Mouse (Mus musculus): ENCODE data around the gene Tspan10.

Gene Tspan10

DNA sequence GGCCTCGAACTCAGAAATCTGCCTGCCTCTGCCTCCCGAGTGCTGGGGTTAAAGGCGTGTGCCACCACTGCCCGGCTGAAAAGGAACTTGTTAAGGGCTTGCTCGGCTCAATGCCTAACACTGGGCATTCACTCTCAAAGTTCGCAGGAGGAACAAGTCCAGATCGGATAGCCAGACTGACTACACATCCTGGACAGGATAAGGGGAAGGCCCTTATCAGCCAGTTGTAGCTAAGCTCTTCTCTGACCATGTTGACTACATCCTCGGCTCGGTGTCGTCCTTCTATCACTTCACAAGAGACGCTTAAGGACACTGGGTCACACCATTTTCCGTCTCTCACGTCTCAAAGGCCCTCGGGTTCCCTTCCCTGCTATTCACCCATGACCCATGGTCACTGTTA, 14.9 kb downstream of the Tspan10 start:
- no peak for DNase-seq

DNA sequence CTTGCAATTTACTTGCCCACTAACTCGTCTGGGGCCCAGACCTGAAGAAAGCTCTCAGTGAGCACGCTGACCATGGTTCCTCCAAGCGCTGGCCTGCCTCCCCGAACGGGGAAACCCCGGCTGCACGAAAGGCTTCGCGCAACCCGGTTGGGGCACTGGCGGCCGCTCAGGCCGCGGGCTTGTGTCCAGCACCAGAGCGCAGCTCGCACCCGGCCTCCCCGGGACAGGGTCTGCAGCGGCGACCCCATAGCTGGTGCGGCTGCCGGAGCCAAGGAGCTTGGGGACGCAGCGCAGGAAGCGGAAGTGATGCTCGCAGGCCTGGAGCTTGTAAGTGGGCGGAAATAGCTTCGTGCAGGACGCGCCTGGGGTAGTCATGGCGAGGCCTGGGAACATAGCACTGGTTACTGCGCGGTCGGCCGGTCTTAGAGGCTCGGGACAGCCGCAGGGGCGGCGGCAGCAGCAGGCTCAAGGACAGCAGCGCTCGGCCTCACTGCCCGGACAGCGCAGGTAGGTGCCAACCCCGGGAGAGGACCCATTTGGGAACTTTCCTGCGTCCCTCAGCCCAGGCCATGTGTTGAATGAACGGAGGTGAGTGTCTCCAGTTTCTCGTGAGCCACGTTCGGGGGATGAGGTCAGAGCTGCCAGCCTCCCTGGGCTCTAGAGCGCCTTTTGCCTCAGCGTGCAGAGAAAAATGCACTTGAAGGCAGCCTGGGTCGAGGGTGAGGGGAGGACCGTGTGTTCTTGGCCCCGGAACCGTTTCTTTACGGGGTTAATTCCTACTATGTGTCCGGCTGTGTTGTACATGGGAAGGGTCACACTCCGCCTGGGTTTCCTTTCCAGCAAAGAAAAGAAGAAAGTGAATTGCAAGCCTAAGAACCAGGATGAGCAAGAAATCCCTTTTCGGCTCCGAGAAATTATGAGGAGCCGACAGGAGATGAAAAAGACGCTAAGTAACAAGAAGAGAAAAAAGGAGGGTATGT, 15.6 kb downstream of the Tspan10 start, which contains the start of the genes Oxld1 and Ccdc137:
Gene Oxld1, minus strand, starts transcription at position 297 of the 980 bp plus-strand sequence.
Gene Ccdc137, plus strand, starts transcription at position 344 of the 980 bp plus-strand sequence.
- DNase-seq = peak; percentile 76

DNA sequence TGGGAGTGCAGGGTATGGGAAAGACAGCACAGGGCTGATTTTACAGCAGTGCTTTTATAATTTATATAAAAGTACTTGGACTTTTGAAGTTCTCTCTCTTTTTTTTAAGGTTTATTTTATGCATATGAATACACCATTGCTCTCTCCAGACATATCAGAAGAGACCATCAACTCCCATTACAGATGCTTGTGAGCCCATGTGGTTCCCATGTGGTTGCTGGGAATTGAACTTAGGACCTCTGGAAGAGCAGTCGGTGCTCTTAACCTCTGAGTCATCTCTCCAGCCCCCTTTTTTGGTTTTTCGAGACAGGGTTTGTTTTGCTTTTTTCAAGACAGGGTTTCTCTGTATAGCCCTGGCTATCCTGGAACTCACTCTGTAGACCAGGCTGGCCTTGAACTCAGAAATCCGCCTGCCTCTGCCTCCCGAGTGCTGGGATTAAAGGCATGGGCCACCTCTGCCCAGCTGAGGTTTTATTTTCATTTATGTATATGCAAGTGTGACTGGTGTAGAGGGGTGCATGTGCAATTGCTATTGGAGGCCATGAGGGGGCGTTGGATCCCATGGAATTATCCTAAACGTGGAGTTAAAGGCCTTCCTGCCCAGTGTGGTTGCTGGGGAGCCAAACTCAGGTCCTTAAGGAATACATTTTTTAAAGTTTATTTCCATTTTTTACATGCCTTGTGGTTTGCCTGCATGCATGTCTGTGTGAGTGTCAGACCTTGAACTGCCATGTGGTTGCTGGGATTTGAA, 16.6 kb downstream of the Tspan10 start:
- DNase-seq = no peak

DNA sequence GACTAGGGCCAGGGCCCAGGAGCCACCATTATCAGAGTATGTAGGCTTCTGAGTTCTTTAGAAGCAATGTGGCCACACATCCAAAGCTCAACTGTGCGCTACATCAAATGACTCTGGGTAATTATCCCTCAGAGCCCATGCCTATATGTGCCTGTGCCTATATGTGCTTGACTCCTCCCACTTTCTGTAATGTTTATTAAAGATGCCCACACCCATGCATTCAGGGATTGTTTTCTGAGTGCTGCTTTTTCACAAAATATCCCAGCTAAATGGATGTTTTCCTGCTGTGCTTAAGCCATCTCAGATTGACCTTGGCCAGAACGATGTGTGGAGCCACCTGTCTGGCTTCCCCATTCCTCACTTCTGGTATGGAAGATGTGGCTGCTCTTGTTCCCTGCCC, 21.1 kb downstream of the Tspan10 start:
- no peak for DNase-seq

DNA sequence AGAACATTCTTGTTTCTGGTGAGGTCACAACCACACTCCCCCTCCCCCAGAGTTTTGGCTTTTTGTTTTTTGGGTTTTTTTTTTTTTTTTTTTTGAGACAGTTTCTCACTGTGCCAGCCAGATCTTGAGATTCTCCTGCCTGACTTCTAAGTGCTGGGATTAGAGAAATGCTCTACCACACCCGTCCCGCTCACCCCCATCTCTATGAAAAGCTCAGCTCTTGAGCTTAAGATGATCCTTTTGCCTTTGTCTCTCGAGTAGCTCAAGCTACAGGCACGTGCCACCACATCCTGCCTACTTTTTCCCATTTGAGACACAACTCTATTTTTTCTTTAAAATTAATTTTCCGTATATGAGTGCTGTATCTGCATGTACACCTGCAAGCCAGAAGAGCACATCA, 21.9 kb downstream of the Tspan10 start:
- DNase-seq = no peak

DNA sequence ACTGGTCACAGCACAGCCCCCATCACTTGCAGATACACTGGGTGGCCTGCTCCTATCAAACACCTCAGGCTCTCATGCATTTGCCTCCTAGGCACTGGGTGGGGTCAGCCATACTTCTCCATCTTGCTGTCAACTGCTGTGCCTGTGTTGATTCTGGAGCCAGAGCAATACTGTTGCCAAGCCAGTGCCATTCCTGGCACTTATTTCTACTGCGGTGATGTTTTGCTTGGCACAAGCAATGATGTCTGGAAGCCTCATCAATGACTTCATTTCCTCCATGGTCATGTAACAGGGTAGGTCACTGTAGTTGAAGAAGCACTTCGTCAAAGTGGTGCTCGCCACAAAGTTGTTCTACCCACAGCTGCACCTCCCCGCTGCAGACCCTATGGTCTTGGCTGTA, 23.1 kb downstream of the Tspan10 start:
- no peak for DNase-seq

DNA sequence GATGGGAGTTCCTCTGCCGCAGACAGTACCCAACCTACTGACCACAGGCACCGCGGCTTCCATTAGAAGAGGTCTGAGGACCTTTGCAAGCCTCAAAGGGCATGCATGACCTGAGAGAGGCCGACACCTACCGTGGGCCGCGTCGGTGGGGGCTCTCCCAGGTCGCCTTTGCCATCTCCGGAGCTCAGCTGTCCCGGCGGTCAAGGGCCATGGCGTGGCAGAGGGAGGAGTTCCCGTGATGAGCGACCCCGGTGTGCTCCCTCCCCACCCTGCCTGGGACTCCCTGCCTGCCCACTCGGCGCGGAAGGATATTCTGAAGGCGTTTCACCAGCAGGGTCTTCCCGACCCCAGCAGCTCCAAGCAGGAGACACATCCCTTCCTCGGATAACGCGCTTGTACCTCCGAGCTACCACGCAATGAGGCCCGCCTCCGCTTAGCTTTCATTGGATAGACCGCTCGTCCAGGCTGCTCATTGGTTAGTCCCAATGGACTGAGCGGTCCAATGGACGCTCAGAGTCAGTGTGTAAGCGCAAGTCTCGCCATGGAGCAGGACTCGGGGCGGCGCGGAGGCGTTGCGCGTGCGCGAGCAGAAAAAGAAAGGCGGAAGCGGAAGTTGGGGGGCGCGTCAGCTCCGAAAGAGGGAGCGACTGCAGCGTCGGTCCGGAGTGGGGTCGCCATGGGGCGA, 24.7 kb downstream of the Tspan10 start, which contains the start of gene Arl16:
Gene Arl16, minus strand, starts transcription at position 557 of the 685 bp plus-strand sequence.
- peak; percentile 94 for DNase-seq

DNA sequence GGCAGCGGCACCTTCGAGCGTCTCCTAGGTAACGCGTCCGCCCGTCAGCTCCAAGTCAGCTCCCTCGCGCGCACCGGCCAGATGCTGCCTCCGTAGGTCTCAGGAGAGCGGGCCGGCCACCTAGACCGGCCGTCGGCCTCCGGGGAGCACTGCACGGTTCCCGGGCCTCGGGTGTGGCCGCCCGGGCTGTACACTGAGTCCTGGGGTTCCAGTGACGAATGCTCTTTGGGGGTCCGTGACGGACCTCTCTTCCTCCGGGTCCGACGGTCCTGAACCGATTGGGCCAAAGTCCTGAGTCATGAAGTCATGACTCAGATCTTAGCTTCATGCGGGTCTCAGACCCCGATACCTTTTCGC, 25.3 kb downstream of the Tspan10 start:
- DNase-seq = no peak

DNA sequence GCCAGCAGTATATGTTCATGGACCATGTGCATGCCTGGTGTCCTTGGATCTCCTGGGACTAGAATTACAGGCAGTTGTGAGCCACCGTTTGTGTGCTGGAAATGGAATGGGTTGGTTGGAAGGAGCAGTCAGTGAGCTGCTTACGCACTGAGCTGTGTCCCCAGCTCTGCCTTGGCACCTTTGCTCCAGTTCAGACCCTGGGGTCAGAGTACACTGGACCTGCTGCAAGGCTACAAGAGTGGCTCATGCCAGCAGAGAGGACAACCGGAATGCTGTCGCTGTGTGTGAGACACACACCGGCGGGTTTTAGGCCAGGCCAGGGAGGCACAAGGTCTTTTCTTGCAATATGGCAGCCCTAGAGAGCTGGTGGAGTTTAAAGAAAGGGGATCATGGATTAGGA, 29.6 kb downstream of the Tspan10 start:
- DNase-seq = peak; percentile 83

DNA sequence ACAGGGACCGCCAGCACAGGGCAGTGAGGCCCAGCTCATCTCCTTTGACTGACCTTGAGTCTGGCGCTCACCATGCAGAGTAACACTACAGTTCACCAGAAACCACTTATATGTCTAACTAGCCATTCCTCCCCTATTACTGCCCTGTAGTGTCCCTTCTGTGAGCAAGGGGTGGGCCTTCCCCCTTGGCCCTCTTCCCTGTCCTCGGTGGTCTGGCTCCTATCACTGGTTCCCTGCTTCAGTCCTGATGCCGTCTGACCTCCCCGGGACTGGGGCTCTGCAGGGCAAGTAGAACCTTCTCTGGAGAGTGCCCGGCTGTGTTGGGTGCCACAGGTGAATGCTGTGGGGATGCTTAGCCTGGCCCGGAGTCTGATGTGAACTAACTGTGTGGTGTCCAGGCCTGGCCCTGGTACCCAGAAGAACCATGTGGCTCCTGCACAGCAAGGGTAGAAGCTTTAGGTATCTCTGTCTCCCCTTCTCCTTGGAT, 41.0 kb downstream of the Tspan10 start:
- DNase-seq = no peak

DNA sequence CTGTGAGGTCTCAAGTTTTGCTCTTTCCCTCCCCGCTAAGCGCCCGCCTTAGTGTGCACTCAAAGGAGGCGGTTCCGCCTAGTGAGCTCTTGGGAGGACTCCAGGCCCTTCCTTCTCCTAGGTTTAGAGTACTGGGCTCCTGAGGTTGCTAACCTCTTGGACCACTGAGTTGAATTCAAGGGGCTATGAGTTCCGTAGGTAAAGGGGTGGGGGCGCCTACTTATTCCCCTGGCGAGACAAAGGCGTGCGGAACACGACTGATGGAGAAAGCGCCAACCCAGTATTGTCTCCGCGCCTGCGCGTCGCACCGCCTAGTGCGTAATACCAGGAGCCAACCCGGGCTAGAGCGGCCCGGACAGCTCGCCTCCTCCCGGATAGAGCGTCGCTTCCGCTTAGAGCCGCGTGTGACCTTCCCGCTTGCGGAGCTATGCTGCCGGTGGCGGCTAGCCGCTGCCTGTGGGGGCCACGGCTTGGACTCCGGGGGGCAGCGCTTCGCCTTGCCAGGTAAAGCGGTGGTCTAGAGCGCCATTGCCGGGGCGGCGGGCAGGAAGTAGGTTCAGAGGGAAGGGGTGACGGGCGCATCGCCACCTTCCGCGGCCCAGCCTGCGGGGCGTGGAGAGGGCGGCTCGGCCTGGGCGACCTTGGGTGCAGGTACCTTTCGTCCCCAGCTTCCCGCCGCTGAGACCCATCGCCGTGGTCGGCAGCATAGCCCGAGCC, 42.0 kb downstream of the Tspan10 start, which contains the start of gene Mrpl12:
Gene Mrpl12, plus strand, starts transcription at position 349 of the 717 bp plus-strand sequence.
- peak; percentile 88 for DNase-seq

DNA sequence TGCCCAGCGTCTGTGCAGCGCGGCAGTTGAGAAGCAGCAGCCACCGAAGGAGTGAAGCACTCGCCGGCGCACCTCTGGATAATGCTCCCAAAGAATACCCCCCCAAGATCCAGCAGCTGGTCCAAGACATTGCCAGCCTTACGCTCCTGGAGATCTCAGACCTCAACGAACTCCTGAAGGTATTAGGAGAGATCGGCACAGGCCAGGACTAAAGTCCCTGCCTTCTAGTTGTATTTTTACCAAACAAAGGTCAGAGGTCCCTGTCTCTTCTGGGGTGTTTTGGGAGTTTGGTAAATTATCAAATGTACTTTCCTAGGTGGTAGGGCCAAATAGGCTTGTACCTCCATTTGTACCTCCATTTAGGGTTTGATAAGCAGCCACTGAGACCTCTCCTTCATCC, 42.8 kb downstream of the Tspan10 start:
- peak; percentile 73 for DNase-seq

DNA sequence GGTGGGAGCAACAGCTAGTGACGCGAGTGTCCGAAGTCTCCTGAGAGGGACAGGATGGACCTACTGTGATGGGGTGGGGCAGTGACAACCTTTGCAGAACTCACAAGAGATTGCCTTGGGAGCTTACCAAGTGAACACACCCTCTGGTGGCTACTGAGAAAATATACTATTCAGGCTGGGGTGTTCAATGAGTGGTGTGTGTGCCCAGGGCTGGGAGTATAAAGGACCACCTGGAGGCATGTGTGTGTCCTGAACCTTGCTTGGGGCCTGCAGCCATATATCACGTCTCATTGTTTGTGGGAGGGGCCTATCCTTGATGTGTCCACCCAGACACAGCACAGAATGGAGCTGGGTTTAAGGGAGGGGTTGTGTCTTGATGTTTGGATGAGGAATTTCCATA, 46.1 kb downstream of the Tspan10 start:
- no peak for DNase-seq

DNA sequence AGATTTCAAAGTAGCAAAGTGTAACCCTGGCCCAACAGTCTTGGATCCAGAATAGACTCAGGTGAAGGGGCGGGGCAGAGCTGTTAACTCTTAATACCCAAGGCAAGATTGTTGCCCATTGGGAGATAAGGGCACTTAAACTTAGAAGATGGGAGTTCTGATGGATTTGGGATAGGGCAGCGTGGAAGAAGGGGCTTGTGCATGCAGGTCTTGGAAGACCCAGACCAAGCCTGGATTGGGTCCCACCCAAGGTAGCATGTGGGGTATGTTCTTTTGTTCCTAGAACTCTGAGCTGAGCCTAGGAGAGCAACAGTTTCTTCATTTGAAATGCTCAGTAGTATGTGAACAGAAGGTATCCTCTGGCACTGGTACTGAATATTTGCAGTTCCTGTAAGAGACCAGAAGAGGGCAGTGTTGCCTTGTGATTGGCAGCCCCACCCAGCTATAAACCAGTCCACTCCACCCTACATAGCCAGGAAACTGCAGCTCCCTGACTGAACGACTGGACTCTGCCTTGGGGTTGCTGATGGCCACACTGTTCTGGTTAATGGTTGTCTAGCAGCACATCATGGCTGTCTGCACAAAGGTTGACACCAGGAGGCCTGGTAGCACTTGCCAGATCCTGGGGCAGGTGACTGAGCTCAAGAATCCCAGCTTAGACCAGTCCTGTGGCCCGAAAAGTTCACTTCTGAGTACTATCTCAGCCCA, 46.8 kb downstream of the Tspan10 start:
- DNase-seq = peak; percentile 96

DNA sequence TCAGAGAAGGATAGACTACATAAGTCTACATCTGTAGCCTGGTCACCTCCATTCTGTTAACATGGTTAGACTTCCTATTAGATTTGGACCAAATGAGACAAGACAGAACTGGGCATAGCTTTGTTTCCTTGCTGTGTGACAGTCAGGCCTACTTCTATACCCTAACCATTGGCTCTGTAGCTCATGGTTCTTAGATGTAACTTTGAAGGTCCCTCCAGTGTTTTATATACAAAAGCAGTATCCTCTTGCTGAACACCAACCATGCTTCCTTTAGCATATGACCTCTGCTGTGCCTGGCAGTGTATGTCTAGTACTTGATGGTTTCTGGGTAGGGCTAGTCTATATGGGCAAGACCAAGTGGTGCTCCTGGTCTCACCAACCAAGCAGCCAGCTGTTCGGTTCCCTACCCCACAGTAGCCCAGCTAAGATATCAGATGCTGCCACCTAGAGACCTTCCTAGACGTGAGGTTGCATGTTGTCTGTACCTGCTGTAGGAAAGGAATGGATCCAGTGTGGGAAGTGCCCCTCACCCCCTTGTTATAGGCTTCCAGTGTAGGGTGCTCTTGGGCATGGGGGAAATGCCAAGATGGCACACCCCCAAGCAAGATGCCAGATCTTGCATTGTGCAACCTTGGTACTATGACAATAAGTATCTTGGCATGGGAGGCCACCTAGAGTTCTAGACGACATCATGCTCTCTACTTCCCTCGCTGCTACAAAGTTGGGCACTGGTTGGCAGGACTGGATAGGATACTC, 48.0 kb downstream of the Tspan10 start:
- no peak for DNase-seq

DNA sequence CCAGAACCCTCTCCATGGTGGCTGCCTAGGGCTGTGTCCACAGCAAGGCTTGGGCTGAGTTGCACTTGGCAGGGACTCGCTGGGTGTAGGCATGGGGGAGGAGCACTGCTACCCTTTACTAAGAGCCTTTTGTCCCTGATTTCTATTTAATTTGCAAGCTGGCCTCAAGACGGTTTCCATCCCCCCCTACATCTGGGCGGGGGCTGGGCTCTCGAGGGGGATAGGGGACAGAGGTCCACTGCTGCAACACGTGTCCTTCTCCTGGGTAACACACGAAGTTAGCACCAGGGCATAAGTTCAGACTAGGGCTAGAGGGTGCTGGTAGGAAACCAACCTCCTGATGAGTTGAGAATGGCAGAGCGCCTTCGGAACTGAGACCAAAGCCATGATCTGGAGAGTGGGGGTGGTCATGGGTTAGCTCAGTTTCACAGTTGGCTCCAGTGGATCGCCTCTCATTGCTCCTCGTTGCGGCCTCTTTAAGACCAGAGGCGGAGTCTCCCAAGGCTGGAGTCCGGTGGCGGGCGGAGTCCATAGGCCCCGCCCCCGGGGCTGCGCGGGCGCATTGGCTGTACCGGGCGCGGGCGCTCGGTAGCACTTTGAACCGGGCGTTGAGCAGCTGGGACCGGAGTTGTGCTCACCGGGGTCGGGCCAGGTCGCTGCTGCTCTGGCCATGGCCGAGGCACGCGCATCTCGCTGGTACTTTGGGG, 49.0 kb downstream of the Tspan10 start, which contains the start of gene Slc25a10:
Gene Slc25a10, plus strand, starts transcription at position 524 of the 707 bp plus-strand sequence.
- peak; percentile 95 for DNase-seq

DNA sequence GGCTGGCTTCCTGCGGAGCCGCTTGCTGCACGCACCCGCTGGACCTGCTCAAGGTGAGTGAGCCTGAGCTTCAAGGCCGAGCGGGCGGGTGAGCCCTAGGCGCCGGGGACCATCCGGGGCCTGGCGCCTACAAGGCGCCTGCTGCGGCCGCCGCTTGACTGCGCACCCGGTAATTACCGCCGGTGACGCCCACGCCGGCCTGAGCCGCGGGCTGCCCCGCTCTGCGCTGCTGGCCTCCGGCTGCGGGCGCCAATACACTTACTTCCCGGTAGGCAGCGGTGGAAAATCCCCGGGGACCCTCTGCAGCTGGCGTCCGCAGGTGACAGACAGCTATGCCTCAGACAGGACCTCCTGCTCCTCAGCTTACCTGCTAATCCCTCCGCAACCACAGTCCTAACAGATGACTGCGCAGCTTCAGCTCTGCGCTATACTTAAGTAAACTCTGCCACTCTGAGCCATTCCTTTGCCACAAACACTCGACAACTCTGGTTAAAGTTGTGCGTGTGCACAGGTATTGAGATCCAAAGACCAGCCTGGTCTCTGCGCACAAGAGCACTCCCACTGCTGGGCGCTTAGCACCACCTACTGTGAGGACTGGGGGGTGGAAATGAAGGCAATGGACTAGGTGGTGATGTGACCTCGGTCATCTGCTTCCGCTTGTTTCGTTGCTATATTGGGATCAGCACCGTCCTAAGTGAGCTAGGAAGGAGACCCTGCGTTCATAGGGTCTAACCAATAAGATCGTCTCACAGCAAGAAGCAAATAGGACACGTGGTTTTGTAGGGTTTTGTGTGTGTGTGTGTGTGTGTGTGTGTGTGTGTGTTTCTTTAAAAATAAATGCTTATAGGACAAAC, 49.8 kb downstream of the Tspan10 start:
- peak; percentile 71 for DNase-seq

DNA sequence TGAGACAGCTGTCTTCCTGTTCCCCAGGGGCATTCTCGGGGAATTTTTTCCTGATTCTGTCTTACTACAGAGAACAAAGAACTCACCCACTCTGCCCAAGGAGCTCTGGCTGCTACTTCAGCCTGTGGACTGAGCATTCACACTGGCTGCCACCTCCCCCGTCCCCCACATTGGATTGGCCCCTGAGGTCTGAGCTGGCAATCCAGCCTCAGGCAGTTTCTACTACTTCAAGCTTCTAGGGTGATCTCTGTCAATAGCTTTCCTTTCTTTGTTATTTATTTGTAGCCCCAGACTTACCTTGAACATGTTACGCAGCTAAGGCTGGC, 50.4 kb downstream of the Tspan10 start:
- DNase-seq = no peak

DNA sequence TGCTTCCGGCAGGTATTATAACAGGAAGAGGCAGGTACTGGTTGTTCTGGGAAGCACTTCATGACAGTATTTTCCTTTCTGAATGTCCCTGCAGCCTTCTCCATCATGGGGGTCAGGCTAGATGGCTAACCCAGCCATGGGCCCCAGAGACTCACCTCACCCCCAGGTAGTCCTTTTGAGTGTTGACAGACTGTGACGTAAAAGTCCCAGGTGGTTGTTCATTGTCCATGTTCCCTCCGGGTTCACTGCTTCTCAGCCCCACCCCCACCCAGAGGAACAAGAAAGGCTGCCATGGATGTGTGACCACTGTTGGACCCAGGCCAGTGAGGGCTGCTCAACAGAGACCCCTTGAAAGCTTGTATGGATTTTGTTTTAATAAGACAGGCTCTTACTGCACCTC, 50.9 kb downstream of the Tspan10 start:
- no peak for DNase-seq

Data from kidney, adult 11 months (tissue).